Mouse (Mus musculus) heart, adult 2 months (tissue): ENCODE results near the gene Msh5.

Experiments used
- CTCF ChIP-seq: fragments of 200-600 bp; IDR thresholded peaks from 2 replicates; pipeline ENCODE4 v1.8.1; 2022; ENCODE audit warnings: antibody characterized with exemption, mild to moderate bottlenecking, moderate library complexity
- EP300 ChIP-seq: fragments of 200-500 bp; IDR thresholded peaks from 2 replicates; pipeline ENCODE4 v1.6.1; 2011; ENCODE audit warnings: low read depth, low read length, control low read depth; ENCODE audit not compliant: insufficient read depth

- TF ChIP-seq CTCF (no peak), EP300 (no peak)
Observed at GRCm38 (mm10) chr17:35064951-35065947, 18.7 kb upstream of the Msh5 start, which contains the start of gene Ly6g6c.
